Mouse (Mus musculus): Measurements from ENCODE around the gene Pepd. TPM values are rescaled to one million over a fixed set of nuclear protein-coding genes. Genes with fewer than 3 reads are reported as not detected.

Pepd gene
- polyA plus RNA-seq, 1 experiment from 2014 or later: 73.9 TPM

DNA sequence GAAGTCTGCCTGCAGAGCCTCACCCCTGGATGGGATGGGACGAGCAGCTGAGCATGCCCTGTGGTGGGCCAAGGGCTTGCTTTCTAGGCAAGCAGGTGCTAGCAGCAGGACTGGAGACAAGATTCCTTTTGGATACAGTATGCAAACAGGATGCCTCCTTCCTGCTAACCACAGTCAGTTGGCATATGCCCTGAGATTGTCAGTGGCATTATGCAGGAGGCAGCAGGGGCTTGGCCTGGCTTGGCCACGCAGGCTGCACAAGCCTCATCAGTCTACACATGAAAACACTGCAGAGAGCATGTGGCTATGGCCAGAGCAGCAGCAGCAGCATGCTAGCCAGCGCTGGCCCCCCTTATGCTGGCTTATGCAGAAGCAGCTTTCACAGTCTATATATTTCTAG, 76.3 kb downstream of the Pepd start:
- DNase-seq (ENCODE audit: low spot score): no peak
- Histone ChIP-seq H3K9me3 (replicated peaks) (no peaks in the 10 kb centered on the region), H3K4me1 (peaks cover 15% of the 10 kb centered on the region), H3K36me3 (peaks cover 7% of the 10 kb centered on the region), H3K27ac (replicated peaks) (peak overlapping the region; percentile 28; the same call in 1 of the 2 replicates), H3K27me3 (ENCODE audit: low read depth, poor library complexity, severe bottlenecking) (no peaks in the 10 kb centered on the region), H3K4me3 (no peak overlapping the region)
- WGBS: 88% methylated on average over 3 of the region's 3 CpGs

DNA sequence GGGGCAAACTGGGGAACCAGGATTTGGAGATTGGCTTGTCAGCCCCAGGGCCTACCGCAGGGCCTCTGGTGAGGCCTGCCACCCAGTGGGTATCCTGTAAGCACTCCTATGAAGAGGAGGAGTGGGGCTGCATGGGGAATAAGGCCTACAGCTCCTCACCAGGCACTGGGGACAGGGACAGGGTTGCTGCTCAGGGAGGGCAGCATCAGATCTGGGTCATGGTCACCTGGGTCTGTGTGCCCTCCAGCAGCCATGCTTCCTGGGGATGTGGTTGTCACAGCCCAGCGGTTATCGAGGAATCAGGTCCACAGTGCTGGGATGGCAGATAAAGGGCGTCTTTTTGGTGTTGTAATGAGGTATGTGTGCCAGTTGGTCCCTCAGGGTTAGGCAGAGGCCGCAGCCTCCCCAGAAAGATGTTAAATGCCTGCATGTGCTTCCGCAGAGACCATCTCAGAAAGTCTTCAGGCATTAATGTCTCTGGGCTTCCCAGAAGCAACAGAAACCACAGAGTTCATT, 79.6 kb downstream of the Pepd start:
- WGBS: 91% methylated on average over 6 of the region's 6 CpGs
- no peak overlapping the region for H3K27ac ChIP-seq (replicated peaks)
- no peaks in the 10 kb centered on the region for H3K9me3 ChIP-seq (replicated peaks)
- DNase-seq (ENCODE audit: low spot score): no peak
- no peak overlapping the region for H3K4me3 ChIP-seq
- peaks cover 11% of the 10 kb centered on the region for H3K4me1 ChIP-seq
- peaks cover 7% of the 10 kb centered on the region for H3K36me3 ChIP-seq
- H3K27me3 ChIP-seq (ENCODE audit: low read depth, poor library complexity, severe bottlenecking): no peaks in the 10 kb centered on the region

DNA sequence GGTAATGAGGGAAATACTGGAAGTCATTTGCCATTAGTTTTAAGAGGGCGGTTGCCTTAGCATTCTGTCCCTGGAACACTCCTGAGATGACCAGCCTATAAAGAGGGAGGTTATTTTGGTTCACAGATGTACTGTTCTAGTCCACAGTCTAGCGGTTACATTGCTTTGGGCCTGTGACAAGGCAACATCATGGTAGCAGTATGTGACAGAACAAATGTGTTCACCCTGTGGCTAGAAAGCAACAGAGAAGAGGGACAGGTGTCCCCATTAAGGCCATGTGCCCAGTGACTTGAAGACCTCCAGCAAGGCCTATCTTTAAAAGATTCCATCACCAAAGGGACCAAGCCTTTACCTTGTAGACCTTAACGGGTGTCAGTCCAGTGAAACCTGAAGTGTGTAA, 80.6 kb downstream of the Pepd start:
- WGBS: 90% methylated on average over 3 of the region's 3 CpGs
- peaks cover 7% of the 10 kb centered on the region for H3K36me3 ChIP-seq
- H3K4me1 ChIP-seq: peaks cover 12% of the 10 kb centered on the region
- no peak overlapping the region for H3K4me3 ChIP-seq
- no peaks in the 10 kb centered on the region for H3K27me3 ChIP-seq (ENCODE audit: low read depth, poor library complexity, severe bottlenecking)
- DNase-seq (ENCODE audit: low spot score): no peak
- H3K27ac ChIP-seq (replicated peaks): no peak overlapping the region
- no peaks in the 10 kb centered on the region for H3K9me3 ChIP-seq (replicated peaks)

DNA sequence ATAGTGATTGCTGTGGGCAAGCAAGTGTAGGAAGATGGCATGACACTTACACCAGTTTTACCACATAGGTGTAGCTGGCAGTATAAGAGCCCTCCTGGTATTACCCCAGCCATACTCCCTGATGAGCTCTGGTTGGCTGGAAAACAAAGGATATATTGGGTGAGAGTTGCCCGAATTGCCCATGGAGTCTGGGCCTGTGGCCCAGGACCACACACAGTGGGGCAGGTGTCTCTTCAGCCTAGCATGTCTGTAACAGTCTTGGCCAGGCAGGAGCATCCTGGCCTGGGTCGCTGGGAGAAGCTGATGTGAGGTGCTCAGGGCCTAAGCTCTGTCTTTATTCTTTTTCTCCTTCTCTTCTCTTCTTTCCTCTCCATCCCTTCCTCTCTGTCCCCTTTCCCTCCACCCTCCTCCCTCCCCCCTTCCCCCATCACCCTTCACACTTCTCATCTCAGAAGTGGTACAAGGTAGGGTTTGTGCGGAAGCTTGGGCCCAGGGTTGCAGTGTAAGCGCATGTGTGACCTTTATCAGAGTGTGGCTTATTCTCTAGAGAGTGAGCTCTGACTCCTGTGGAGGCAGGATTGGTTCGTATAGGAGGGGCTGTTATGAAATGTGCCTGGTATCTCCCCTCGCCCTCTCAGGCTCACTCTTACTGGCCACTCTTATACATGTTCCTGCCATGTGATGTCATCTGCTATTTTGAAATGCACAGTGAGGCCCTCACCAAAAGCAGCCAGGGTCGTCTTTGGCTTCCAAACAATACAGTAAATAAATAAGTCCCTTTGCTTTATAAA, 83.9 kb downstream of the Pepd start:
- H3K27ac ChIP-seq (replicated peaks): peak overlapping the region; percentile 29; the same call in 1 of the 2 replicates
- H3K4me1 ChIP-seq: peaks cover 20% of the 10 kb centered on the region
- no peaks in the 10 kb centered on the region for H3K27me3 ChIP-seq (ENCODE audit: low read depth, poor library complexity, severe bottlenecking)
- no peak for DNase-seq (ENCODE audit: low spot score)
- WGBS: 84% methylated on average over 7 of the region's 7 CpGs
- H3K36me3 ChIP-seq: no peaks in the 10 kb centered on the region
- H3K4me3 ChIP-seq: no peak overlapping the region
- H3K9me3 ChIP-seq (replicated peaks): no peaks in the 10 kb centered on the region

DNA sequence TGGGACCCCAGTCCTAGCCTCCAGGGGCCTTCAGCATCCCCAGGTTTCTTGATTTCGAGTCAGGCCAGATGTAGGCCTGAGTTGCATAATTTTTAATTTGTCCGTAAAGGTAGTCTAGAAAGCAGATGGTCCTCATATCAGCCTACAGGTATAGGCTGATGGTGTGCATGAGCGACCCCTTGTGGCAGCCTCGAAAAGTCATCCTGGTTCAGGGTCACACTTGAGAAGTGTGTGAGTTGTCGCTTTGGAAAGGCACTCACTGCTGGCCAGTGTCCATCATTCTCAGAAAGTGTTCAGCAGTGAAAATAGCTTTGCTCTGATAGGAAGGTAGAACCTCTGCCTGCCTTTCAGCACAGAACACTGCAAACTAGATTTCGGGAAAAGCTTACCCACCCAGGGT, 88.7 kb downstream of the Pepd start:
- H3K4me1 ChIP-seq: peaks cover 38% of the 10 kb centered on the region
- H3K4me3 ChIP-seq: no peak overlapping the region
- H3K27ac ChIP-seq (replicated peaks): no peak overlapping the region
- no peaks in the 10 kb centered on the region for H3K27me3 ChIP-seq (ENCODE audit: low read depth, poor library complexity, severe bottlenecking)
- no peaks in the 10 kb centered on the region for H3K36me3 ChIP-seq
- DNase-seq (ENCODE audit: low spot score): peak; percentile 47
- 48% methylated on average over 6 of the region's 6 CpGs for WGBS
- H3K9me3 ChIP-seq (replicated peaks): no peaks in the 10 kb centered on the region

DNA sequence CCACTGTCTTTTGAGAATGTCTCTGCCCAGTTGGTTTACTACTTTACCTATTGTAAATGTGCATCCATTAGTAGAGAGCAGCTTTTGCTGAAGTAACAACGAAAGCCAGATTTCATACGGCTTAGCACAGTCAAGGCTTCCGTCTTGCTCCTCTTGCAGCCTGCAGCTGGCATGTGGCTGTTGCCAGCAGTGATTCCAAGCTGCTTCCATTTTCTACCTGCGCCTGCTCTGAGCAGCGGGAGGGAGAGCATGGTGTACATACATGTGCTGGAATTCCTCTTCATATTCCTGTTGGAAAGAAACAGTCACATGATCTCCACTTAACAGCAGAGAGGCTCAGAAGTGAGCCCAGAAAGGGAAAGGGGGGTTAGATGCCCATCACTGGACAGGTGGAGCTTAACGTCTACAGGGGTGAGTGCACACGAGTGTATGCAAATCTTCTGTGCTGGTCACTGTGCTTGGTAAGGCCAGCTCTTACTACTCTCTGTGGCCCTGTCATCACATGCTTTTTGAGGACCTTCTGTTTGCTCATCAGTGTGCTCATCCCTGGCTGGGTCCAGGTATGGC, 91.1 kb downstream of the Pepd start:
- 0 out of 2 replicates have a peak overlapping the region, but pooled peaks have one; percentile 23 for H3K27ac ChIP-seq (replicated peaks)
- no peaks in the 10 kb centered on the region for H3K9me3 ChIP-seq (replicated peaks)
- 72% methylated on average over 7 of the region's 7 CpGs for WGBS
- no peak overlapping the region for H3K4me3 ChIP-seq
- H3K27me3 ChIP-seq (ENCODE audit: low read depth, poor library complexity, severe bottlenecking): no peaks in the 10 kb centered on the region
- DNase-seq (ENCODE audit: low spot score): no peak
- no peaks in the 10 kb centered on the region; the same call in 1 of the 2 replicates for H3K36me3 ChIP-seq
- H3K4me1 ChIP-seq: peaks cover 28% of the 10 kb centered on the region

DNA sequence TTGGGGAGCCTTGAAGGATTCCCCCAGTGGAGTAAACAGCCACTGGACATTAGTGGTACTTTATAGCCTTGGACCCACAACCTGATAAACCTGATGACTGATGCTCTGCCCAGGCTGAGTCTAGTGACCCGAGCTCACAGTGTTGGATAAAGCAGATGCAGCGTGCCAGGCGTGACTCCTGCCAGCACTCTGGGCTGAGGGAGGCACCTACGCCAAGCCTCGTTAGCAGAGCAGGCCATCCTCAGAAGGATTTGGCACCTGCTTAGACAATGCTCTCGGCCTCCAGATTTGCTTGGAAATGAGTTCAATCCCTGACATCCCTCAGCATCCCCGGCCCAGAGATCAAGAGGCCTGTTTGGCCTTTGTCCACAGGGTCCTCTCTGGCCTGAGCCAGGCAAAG, 94.5 kb downstream of the Pepd start:
- no peak overlapping the region for H3K4me3 ChIP-seq
- no peak overlapping the region for H3K27ac ChIP-seq (replicated peaks)
- 93% methylated on average over 7 of the region's 7 CpGs for WGBS
- no peak for DNase-seq (ENCODE audit: low spot score)
- H3K9me3 ChIP-seq (replicated peaks): no peaks in the 10 kb centered on the region
- H3K4me1 ChIP-seq: peaks cover 21% of the 10 kb centered on the region
- H3K36me3 ChIP-seq: no peaks in the 10 kb centered on the region; the same call in 1 of the 2 replicates
- H3K27me3 ChIP-seq (ENCODE audit: low read depth, poor library complexity, severe bottlenecking): no peaks in the 10 kb centered on the region

DNA sequence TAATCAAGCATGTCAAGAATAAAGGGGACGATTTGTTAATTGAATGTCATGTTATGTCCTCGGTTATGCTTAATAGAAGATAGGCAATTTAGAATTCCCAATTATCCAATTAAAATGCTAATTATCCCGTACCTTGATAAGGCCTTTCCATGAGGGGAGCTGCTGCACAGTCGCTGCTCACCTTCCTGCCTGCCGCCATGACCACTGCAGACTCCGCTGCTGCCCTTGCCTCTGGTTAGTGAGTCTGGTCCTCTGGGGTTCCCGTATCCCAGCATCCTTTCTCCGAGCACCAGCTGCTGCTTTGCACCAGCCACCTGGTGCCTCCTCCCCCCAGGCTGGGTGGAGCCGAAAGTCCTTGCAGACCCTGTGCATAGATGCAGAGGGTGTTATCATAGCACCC, 101.0 kb downstream of the Pepd start:
- no peak overlapping the region for H3K27ac ChIP-seq (replicated peaks)
- no peak for DNase-seq (ENCODE audit: low spot score)

DNA sequence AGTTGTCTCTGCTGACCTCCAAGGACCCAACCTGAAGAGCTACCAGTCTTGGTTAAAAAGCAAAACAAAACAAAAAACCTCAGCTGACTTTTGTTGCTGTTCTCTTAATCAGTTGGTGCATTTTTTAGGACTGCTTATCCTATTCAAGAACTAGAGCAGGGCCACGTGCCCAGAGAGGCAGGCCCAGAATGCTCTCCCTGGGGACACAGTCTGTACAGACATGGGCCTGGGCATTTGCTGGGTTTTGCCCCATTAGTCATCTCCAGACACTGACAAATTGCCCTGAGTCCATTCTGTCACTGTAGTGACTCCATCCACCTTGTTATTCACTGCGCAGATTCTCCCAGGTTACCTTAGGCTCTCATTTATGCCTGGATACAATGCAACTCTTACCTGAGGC, 103.1 kb downstream of the Pepd start:
- Histone ChIP-seq H3K36me3 (no peaks in the 10 kb centered on the region), H3K27ac (replicated peaks) (no peak overlapping the region), H3K4me1 (no peaks in the 10 kb centered on the region), H3K9me3 (replicated peaks) (no peaks in the 10 kb centered on the region), H3K27me3 (ENCODE audit: low read depth, poor library complexity, severe bottlenecking) (no peaks in the 10 kb centered on the region), H3K4me3 (no peak overlapping the region)
- no peak for DNase-seq (ENCODE audit: low spot score)
- 86% methylated on average over 2 of the region's 2 CpGs for WGBS

More for the DNA sequence above, 101.0 kb downstream of the Pepd start:
- WGBS: 81% methylated on average over 9 of the region's 9 CpGs
- H3K27me3 ChIP-seq (ENCODE audit: low read depth, poor library complexity, severe bottlenecking): no peaks in the 10 kb centered on the region
- no peaks in the 10 kb centered on the region for H3K9me3 ChIP-seq (replicated peaks)
- no peaks in the 10 kb centered on the region for H3K4me1 ChIP-seq
- H3K36me3 ChIP-seq: no peaks in the 10 kb centered on the region
- no peak overlapping the region for H3K4me3 ChIP-seq

DNA sequence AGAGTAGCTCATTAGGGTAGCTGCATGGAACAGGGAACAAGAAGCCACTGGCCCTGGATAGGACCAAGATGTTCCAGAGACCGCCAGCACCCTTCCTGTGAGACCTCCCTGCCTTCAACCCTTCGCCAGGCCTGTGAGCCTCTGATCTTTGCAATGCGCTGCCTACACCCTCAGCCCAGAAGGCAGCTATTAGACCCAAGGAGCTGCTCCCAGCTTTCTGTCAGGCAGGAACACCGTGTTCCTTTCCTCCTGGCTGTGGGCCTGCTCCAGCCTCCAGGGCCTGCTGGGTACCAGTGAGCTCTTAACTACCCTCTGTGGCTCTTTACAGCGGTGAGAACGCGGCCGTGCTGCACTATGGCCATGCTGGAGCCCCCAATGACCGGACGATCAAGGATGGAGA, 109.2 kb downstream of the Pepd start:
- no peak for DNase-seq (ENCODE audit: low spot score)
- H3K36me3 ChIP-seq: peaks cover 6% of the 10 kb centered on the region; the same call in 1 of the 2 replicates
- 89% methylated on average over 10 of the region's 10 CpGs for WGBS
- H3K4me3 ChIP-seq: no peak overlapping the region
- H3K27me3 ChIP-seq (ENCODE audit: low read depth, poor library complexity, severe bottlenecking): no peaks in the 10 kb centered on the region
- no peaks in the 10 kb centered on the region for H3K9me3 ChIP-seq (replicated peaks)
- H3K4me1 ChIP-seq: no peaks in the 10 kb centered on the region
- H3K27ac ChIP-seq (replicated peaks): no peak overlapping the region

DNA sequence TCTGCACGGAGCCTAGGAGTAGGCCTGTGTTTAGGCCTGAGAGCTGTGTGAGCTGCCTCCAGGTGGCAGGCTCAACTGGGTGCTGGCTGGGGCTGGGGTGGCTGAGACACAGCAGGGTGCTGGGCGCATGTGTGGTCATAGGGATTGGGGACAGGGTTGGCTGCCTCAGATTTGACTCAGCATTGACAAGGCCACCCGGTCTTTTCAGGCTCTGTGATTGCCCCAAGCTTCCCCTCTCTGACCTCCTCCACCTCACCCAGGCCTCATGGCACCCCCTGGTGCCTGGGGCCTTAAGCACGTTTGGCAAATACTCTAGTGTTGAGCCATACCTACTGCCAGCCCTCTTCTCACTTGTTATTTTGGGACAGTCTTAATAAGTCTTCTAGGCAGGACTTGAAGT, 111.1 kb downstream of the Pepd start:
- H3K27me3 ChIP-seq (ENCODE audit: low read depth, poor library complexity, severe bottlenecking): no peaks in the 10 kb centered on the region
- no peak overlapping the region for H3K27ac ChIP-seq (replicated peaks)
- 86% methylated on average over 4 of the region's 4 CpGs for WGBS
- no peak for DNase-seq (ENCODE audit: low spot score)
- H3K9me3 ChIP-seq (replicated peaks): no peaks in the 10 kb centered on the region
- H3K4me3 ChIP-seq: no peak overlapping the region
- H3K36me3 ChIP-seq: peaks cover 6% of the 10 kb centered on the region; the same call in 1 of the 2 replicates
- no peaks in the 10 kb centered on the region; the same call in 1 of the 2 replicates for H3K4me1 ChIP-seq

DNA sequence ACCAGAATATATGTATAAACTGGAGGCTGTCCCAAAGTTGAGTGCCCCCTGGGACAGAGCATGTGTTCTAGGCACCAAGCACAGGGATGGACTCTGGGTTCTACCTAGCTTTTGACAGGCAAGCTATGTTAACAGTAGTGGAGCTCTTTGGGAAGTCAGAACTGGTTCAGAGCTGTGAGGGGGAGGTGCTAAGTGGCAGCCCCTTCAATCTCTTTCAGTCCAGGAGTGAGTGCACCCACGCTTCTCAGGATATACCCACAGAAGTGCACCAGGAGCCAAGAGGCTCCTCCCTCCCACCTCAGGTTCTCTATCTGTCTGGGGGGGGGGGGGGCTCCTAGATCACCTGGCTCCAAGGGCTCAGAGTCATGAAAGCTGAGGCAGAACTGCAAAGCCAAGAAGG, 112.2 kb downstream of the Pepd start:
- H3K36me3 ChIP-seq: peaks cover 6% of the 10 kb centered on the region; the same call in 1 of the 2 replicates
- no peaks in the 10 kb centered on the region; the same call in 1 of the 2 replicates for H3K4me1 ChIP-seq
- WGBS: 81% methylated on average over 1 of the region's 1 CpGs
- DNase-seq (ENCODE audit: low spot score): no peak
- no peak overlapping the region for H3K27ac ChIP-seq (replicated peaks)
- no peaks in the 10 kb centered on the region for H3K9me3 ChIP-seq (replicated peaks)
- no peak overlapping the region for H3K4me3 ChIP-seq
- H3K27me3 ChIP-seq (ENCODE audit: low read depth, poor library complexity, severe bottlenecking): no peaks in the 10 kb centered on the region
